Mouse (Mus musculus): ENCODE data around the gene 2310022A10Rik. TPM values are rescaled to one million over a fixed set of nuclear protein-coding genes. Genes with fewer than 3 reads are reported as not detected.

2310022A10Rik gene
- polyA plus RNA-seq, 1 experiment from 2014 or later, result 9.0 TPM

GRCm38 (mm10) chr7:27577589-27577988 lies 24.6 kb downstream of the 2310022A10Rik start:
- Histone ChIP-seq H3K27ac (ENCODE audit: low read depth, low read length) (no peak overlapping the region), H3K9me3 (ENCODE audit: control insufficient read depth) (no peaks in the 10 kb centered on the region), H3K9ac (ENCODE audit: low read depth, low read length) (no peak overlapping the region), H3K36me3 (ENCODE audit: control insufficient read depth, insufficient read depth) (peaks cover 65% of the 10 kb centered on the region), H3K27me3 (replicated peaks; ENCODE audit: control insufficient read depth, insufficient read depth, low read length) (no peaks in the 10 kb centered on the region), H3K4me1 (replicated peaks; ENCODE audit: control insufficient read depth, insufficient read depth, low read length) (no peaks in the 10 kb centered on the region), H3K4me3 (ENCODE audit: low read depth, low read length) (no peak overlapping the region), H3K4me2 (replicated peaks; ENCODE audit: low read depth) (no peak overlapping the region)
- no peak for TF ChIP-seq CTCF (IDR thresholded peaks at IDR 0.05; ENCODE audit: low read depth)
- 85% methylated on average over 6 of the region's 6 CpGs for WGBS
- ATAC-seq, result no peak

DNA sequence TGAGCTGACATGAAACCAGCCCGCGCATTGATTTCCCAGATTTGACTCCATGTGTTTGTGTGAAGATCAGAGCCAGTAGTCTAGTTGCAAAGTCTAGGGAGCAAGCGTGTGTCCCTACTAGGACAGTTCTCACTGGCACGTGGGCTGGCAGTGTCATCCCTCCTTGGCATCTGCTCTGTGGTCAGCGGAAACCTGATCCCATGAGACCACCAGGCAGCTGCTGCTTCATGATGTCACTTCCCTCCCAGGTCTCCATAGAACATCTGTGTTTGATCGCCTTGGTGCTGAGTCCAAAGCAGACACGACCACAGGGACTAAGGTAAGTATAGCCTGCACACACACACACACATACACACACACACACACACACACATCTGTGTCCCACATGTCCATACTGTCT lies 25.4 kb downstream of the 2310022A10Rik start:
- Histone ChIP-seq H3K4me1 (replicated peaks; ENCODE audit: control insufficient read depth, insufficient read depth, low read length) (no peaks in the 10 kb centered on the region), H3K27me3 (replicated peaks; ENCODE audit: control insufficient read depth, insufficient read depth, low read length) (no peaks in the 10 kb centered on the region), H3K4me2 (replicated peaks; ENCODE audit: low read depth) (no peak overlapping the region), H3K9me3 (ENCODE audit: control insufficient read depth) (no peaks in the 10 kb centered on the region), H3K27ac (ENCODE audit: low read depth, low read length) (no peak overlapping the region), H3K4me3 (ENCODE audit: low read depth, low read length) (no peak overlapping the region), H3K9ac (ENCODE audit: low read depth, low read length) (no peak overlapping the region), H3K36me3 (ENCODE audit: control insufficient read depth, insufficient read depth) (peaks cover 67% of the 10 kb centered on the region)
- ATAC-seq, result no peak
- WGBS, result 87% methylated on average over 7 of the region's 7 CpGs
- no peak for TF ChIP-seq CTCF (IDR thresholded peaks at IDR 0.05; ENCODE audit: low read depth)

- WGBS, result 91% methylated on average over 14 of the region's 14 CpGs
- TF ChIP-seq CTCF (IDR thresholded peaks at IDR 0.05; ENCODE audit: low read depth), result no peak
- H3K4me3 ChIP-seq (ENCODE audit: low read depth, low read length), result no peak overlapping the region
- no peaks in the 10 kb centered on the region for H3K4me1 ChIP-seq (replicated peaks; ENCODE audit: control insufficient read depth, insufficient read depth, low read length)
- no peak overlapping the region for H3K4me2 ChIP-seq (replicated peaks; ENCODE audit: low read depth)
- peaks cover 59% of the 10 kb centered on the region for H3K36me3 ChIP-seq (ENCODE audit: control insufficient read depth, insufficient read depth)
- H3K9ac ChIP-seq (ENCODE audit: low read depth, low read length), result no peak overlapping the region
- no peaks in the 10 kb centered on the region for H3K9me3 ChIP-seq (ENCODE audit: control insufficient read depth)
- no peaks in the 10 kb centered on the region for H3K27me3 ChIP-seq (replicated peaks; ENCODE audit: control insufficient read depth, insufficient read depth, low read length)
- no peak overlapping the region for H3K27ac ChIP-seq (ENCODE audit: low read depth, low read length)
- no peak for ATAC-seq
These were observed 27.5 kb downstream of the 2310022A10Rik start for GRCm38 (mm10) chr7:27580380-27581174.

DNA sequence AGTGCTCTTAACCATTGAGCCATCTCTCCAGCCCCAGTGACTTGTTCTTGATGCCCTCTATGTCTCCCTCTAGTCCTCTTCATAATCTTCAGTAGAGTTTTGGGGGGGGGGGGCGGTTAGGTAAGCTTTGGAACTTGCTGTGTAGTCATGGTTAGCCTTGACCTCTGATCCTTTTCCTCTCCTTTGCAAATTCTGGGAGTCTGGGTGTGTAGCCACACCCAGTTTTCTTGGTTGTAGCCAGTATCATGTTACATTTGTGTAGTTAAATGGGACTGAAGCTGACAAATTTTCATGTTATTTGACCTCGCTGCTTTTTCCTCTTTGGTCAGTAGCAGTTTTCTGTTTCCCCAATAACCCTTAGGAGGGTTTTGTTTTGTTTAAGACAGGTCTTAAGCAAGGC lies 33.8 kb downstream of the 2310022A10Rik start:
- TF ChIP-seq CTCF (IDR thresholded peaks at IDR 0.05; ENCODE audit: low read depth), result no peak
- 57% methylated on average over 2 of the region's 2 CpGs for WGBS
- Histone ChIP-seq H3K4me3 (ENCODE audit: low read depth, low read length) (no peak overlapping the region), H3K36me3 (ENCODE audit: control insufficient read depth, insufficient read depth) (peaks cover 11% of the 10 kb centered on the region; the same call in 1 of the 2 replicates), H3K27ac (ENCODE audit: low read depth, low read length) (no peak overlapping the region), H3K27me3 (replicated peaks; ENCODE audit: control insufficient read depth, insufficient read depth, low read length) (no peaks in the 10 kb centered on the region), H3K9ac (ENCODE audit: low read depth, low read length) (no peak overlapping the region), H3K4me2 (replicated peaks; ENCODE audit: low read depth) (no peak overlapping the region), H3K9me3 (ENCODE audit: control insufficient read depth) (no peaks in the 10 kb centered on the region), H3K4me1 (replicated peaks; ENCODE audit: control insufficient read depth, insufficient read depth, low read length) (no peaks in the 10 kb centered on the region)
- ATAC-seq, result no peak

DNA sequence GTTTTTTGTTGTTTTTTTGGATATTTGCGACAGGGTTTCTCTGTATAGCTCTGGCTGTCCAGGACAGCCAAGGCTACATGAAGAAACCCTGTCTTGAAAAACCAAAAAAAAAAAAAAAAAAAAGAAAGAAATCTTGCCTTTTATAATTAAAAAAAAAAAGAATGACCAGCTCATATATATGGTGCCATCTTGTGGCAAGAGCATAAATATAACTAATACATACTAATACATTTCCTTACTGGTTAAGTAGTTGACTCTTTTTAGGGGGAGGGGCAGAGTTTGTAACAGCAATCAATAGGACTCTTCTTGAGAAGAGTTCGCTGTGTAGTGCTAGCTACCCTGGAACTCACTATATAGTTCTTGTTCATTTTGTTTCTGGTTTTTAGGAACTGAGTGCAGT lies 34.7 kb downstream of the 2310022A10Rik start:
- Histone ChIP-seq H3K4me3 (ENCODE audit: low read depth, low read length) (no peak overlapping the region), H3K36me3 (ENCODE audit: control insufficient read depth, insufficient read depth) (peaks cover 11% of the 10 kb centered on the region; the same call in 1 of the 2 replicates), H3K9me3 (ENCODE audit: control insufficient read depth) (no peaks in the 10 kb centered on the region), H3K27me3 (replicated peaks; ENCODE audit: control insufficient read depth, insufficient read depth, low read length) (no peaks in the 10 kb centered on the region), H3K27ac (ENCODE audit: low read depth, low read length) (no peak overlapping the region), H3K4me1 (replicated peaks; ENCODE audit: control insufficient read depth, insufficient read depth, low read length) (0 out of 2 replicates have a peak, but pooled peaks cover 2% of the 10 kb centered on the region), H3K9ac (ENCODE audit: low read depth, low read length) (no peak overlapping the region), H3K4me2 (replicated peaks; ENCODE audit: low read depth) (no peak overlapping the region)
- WGBS, result 78% methylated on average over 2 of the region's 2 CpGs
- no peak for ATAC-seq
- peak; percentile 28; the same call in 1 of the 2 replicates for TF ChIP-seq CTCF (IDR thresholded peaks at IDR 0.05; ENCODE audit: low read depth)

GRCm38 (mm10) chr7:27590088-27590487 lies 37.1 kb downstream of the 2310022A10Rik start:
- Histone ChIP-seq H3K9me3 (ENCODE audit: control insufficient read depth) (no peaks in the 10 kb centered on the region), H3K36me3 (ENCODE audit: control insufficient read depth, insufficient read depth) (no peaks in the 10 kb centered on the region), H3K27me3 (replicated peaks; ENCODE audit: control insufficient read depth, insufficient read depth, low read length) (no peaks in the 10 kb centered on the region), H3K4me2 (replicated peaks; ENCODE audit: low read depth) (no peak overlapping the region), H3K4me3 (ENCODE audit: low read depth, low read length) (no peak overlapping the region), H3K4me1 (replicated peaks; ENCODE audit: control insufficient read depth, insufficient read depth, low read length) (peaks cover 8% of the 10 kb centered on the region; the same call in 1 of the 2 replicates), H3K27ac (ENCODE audit: low read depth, low read length) (no peak overlapping the region), H3K9ac (ENCODE audit: low read depth, low read length) (no peak overlapping the region)
- ATAC-seq, result no peak
- 94% methylated on average over 4 of the region's 4 CpGs for WGBS
- TF ChIP-seq CTCF (IDR thresholded peaks at IDR 0.05; ENCODE audit: low read depth), result no peak
